Mouse (Mus musculus): ENCODE data around the gene Csrp3. TPM values are rescaled to one million over a fixed set of nuclear protein-coding genes. Genes with fewer than 3 reads are reported as not detected.

Gene Csrp3
- total RNA-seq, 2 experiments from 2014 or later = not detected

GRCm38 (mm10) chr7:48867576-48867975 is 19.7 kb upstream of the Csrp3 start:
- DNase-seq = peak in 1 of 2 experiments; percentile 6

- DNase-seq = no peak
Measured at GRCm38 (mm10) chr7:48864671-48865458, 17.0 kb upstream of the Csrp3 start.

- no peak for DNase-seq
Measured at GRCm38 (mm10) chr7:48864199-48864598, 16.4 kb upstream of the Csrp3 start.

- no peak for DNase-seq
Measured at GRCm38 (mm10) chr7:48861796-48862195, 14.0 kb upstream of the Csrp3 start.

- DNase-seq = no peak
Measured at GRCm38 (mm10) chr7:48860948-48861347, 13.1 kb upstream of the Csrp3 start.

- no peak for DNase-seq
Measured at GRCm38 (mm10) chr7:48859362-48859761, 11.5 kb upstream of the Csrp3 start.

- DNase-seq = no peak
Measured at GRCm38 (mm10) chr7:48858257-48858656, 10.4 kb upstream of the Csrp3 start.

GRCm38 (mm10) chr7:48855461-48855860 is 7.6 kb upstream of the Csrp3 start:
- no peak for DNase-seq

GRCm38 (mm10) chr7:48853496-48853895 is 5.7 kb upstream of the Csrp3 start:
- DNase-seq = no peak

GRCm38 (mm10) chr7:48851529-48852104 is 3.8 kb upstream of the Csrp3 start:
- no peak for DNase-seq

GRCm38 (mm10) chr7:48846755-48847154 is 1.1 kb downstream of the Csrp3 start:
- DNase-seq = no peak

- DNase-seq = no peak
Measured at GRCm38 (mm10) chr7:48845213-48845973, 2.4 kb downstream of the Csrp3 start.

GRCm38 (mm10) chr7:48843541-48843940 is 4.3 kb downstream of the Csrp3 start:
- no peak for DNase-seq

- peak in 1 of 2 experiments; percentile 29 for DNase-seq
Measured at GRCm38 (mm10) chr7:48842353-48842752, 5.5 kb downstream of the Csrp3 start.

- DNase-seq = peak in 1 of 2 experiments; percentile 21
Measured at GRCm38 (mm10) chr7:48841538-48841937, 6.3 kb downstream of the Csrp3 start.

- DNase-seq = no peak
Measured at GRCm38 (mm10) chr7:48840545-48840944, 7.3 kb downstream of the Csrp3 start.

GRCm38 (mm10) chr7:48838434-48838833 is 9.4 kb downstream of the Csrp3 start:
- DNase-seq = no peak

- DNase-seq = no peak
Measured at GRCm38 (mm10) chr7:48836949-48837348, 10.9 kb downstream of the Csrp3 start.

- DNase-seq = no peak
Measured at GRCm38 (mm10) chr7:48834989-48835626, 12.7 kb downstream of the Csrp3 start.

GRCm38 (mm10) chr7:48834371-48834970 is 13.4 kb downstream of the Csrp3 start:
- no peak for DNase-seq

- DNase-seq = no peak
Measured at GRCm38 (mm10) chr7:48832735-48833134, 15.1 kb downstream of the Csrp3 start.

GRCm38 (mm10) chr7:48830395-48830794 is 17.4 kb downstream of the Csrp3 start:
- no peak for DNase-seq
